Mouse (Mus musculus) liver, embryonic 13.5 days (tissue): ENCODE results near the gene Ptk6. TPM values are rescaled to one million over a fixed set of nuclear protein-coding genes. Genes with fewer than 3 reads are reported as not detected.
"Not testable (repeated sequence)": the region's sequence is repeated elsewhere in the genome, so short reads cannot be mapped to it uniquely, and the experiment has no call there.

Experiments
- ATAC-seq: fragments of 200-750 bp; cut with Nextera tagmentation; 2 replicates; pipeline ENCODE4 v1.8.0; 2017; ENCODE audit warnings: low read depth, mild to moderate bottlenecking, moderate number of reproducible peaks, moderate library complexity
- DNase-seq: peaks from one replicate; pipeline ENCODE4 v3.0.0; 2022
- H3K27ac ChIP-seq: fragments of 300-500 bp; sonication (generic); 2 replicates; pipeline ENCODE4 v1.5.1; 2015; ENCODE audit warnings: moderate library complexity, mild to moderate bottlenecking, inconsistent platforms
- H3K27me3 ChIP-seq: fragments of 300-500 bp; sonication (generic); 2 replicates; pipeline ENCODE4 v1.6.1; 2015; ENCODE audit warnings: mild to moderate bottlenecking, inconsistent platforms
- H3K36me3 ChIP-seq: fragments of 300-500 bp; sonication (generic); 2 replicates; pipeline ENCODE4 v1.6.1; 2015; ENCODE audit warnings: mild to moderate bottlenecking, inconsistent platforms
- H3K4me1 ChIP-seq: fragments of 300-500 bp; sonication (generic); replicated peaks from 2 replicates; pipeline ENCODE4 v1.6.1; 2015; ENCODE audit warnings: inconsistent platforms
- H3K4me2 ChIP-seq: fragments of 300-500 bp; sonication (generic); 2 replicates; pipeline ENCODE4 v1.6.1; 2015; ENCODE audit warnings: inconsistent platforms, mild to moderate bottlenecking, moderate library complexity
- H3K4me3 ChIP-seq: fragments of 300-500 bp; sonication (generic); replicated peaks from 2 replicates; pipeline ENCODE4 v1.5.1; 2015; ENCODE audit warnings: mild to moderate bottlenecking, inconsistent platforms
- H3K9ac ChIP-seq: fragments of 300-500 bp; sonication (generic); 2 replicates; pipeline ENCODE4 v1.6.1; 2015; ENCODE audit warnings: mild to moderate bottlenecking, inconsistent platforms
- H3K9me3 ChIP-seq: fragments of 300-500 bp; sonication (generic); replicated peaks from 2 replicates; pipeline ENCODE4 v1.6.1; 2016; ENCODE audit warnings: inconsistent platforms
- WGBS: fragments of 180-500 bp; shearing (Covaris S2); methylation state at CpG from one replicate; pipeline ENCODE4 v1.1.7; 2015; ENCODE audit not compliant: insufficient replicate concordance; 5-methylcytosine and 5-hydroxymethylcytosine counted together
- polyA plus RNA-seq: library from polyadenylated mRNA; unstranded; fragments of >200 nt; fragmentation: Nextera tagmentation; extraction: Ambion mirVana; gene quantifications from 2 replicates; pipeline ENCODE4 v1.2.1, GENCODE M21; 2015

Ptk6 gene
- polyA plus RNA-seq, 1 experiment from 2014 or later, result 0.02 TPM

GRCm38 (mm10) chr2:181216037-181216436, 13.4 kb upstream of the Ptk6 start:
- peaks cover 50% of the 10 kb centered on the region for H3K4me1 ChIP-seq
- no peak overlapping the region for H3K4me2 ChIP-seq
- no peaks in the 10 kb centered on the region for H3K36me3 ChIP-seq
- no peaks in the 10 kb centered on the region for H3K9me3 ChIP-seq
- 57% methylated on average over 6 of the region's 6 CpGs for WGBS
- no peak overlapping the region for H3K27ac ChIP-seq
- H3K4me3 ChIP-seq, result no peak overlapping the region
- H3K9ac ChIP-seq, result peak overlapping the region; percentile 13; the same call in 1 of the 2 replicates
- peaks cover 67% of the 10 kb centered on the region for H3K27me3 ChIP-seq
- DNase-seq, result no peak
- peak; percentile 29; the same call in 1 of the 2 replicates for ATAC-seq

- H3K4me1 ChIP-seq, result peaks cover 32% of the 10 kb centered on the region
- 3% methylated on average over 17 of the region's 17 CpGs for WGBS
- no peaks in the 10 kb centered on the region for H3K36me3 ChIP-seq
- H3K27ac ChIP-seq, result no peak within 1 kb of the TSS
- H3K4me3 ChIP-seq, result peak within 1 kb of the TSS; percentile 42
- DNase-seq, result peak; percentile 22
- H3K4me2 ChIP-seq, result peak within 1 kb of the TSS; percentile 66
- H3K27me3 ChIP-seq, result peaks cover 65% of the 10 kb centered on the region
- no peaks in the 10 kb centered on the region for H3K9me3 ChIP-seq
- peak; percentile 71 for ATAC-seq
- peak within 1 kb of the TSS; percentile 42 for H3K9ac ChIP-seq
Observed at GRCm38 (mm10) chr2:181213021-181213445, 10.4 kb upstream of the Ptk6 start, which contains the start of gene Srms. Gene Srms, minus strand, starts transcription at chr2:181213185.

- Histone ChIP-seq H3K4me3 (peak overlapping the region; percentile 42), H3K4me1 (peaks cover 38% of the 10 kb centered on the region), H3K9ac (peak overlapping the region; percentile 42), H3K4me2 (peak overlapping the region; percentile 66), H3K36me3 (no peaks in the 10 kb centered on the region), H3K9me3 (no peaks in the 10 kb centered on the region), H3K27ac (no peak overlapping the region), H3K27me3 (peaks cover 71% of the 10 kb centered on the region)
- ATAC-seq (0 out of 2 replicates have a peak, but pooled peaks have one; percentile 5), DNase-seq (no peak)
- WGBS, result 4% methylated on average over 34 of the region's 34 CpGs
Observed at GRCm38 (mm10) chr2:181212389-181213020, 9.9 kb upstream of the Ptk6 start.

GRCm38 (mm10) chr2:181206118-181206517, 3.5 kb upstream of the Ptk6 start:
- peak overlapping the region; percentile 35 for H3K4me3 ChIP-seq
- H3K27ac ChIP-seq, result peak overlapping the region; percentile 87
- peak; percentile 76 for DNase-seq
- no peaks in the 10 kb centered on the region for H3K36me3 ChIP-seq
- no peaks in the 10 kb centered on the region for H3K9me3 ChIP-seq
- WGBS, result 25% methylated on average over 9 of the region's 9 CpGs
- peak overlapping the region; percentile 64 for H3K9ac ChIP-seq
- H3K27me3 ChIP-seq, result peaks cover 53% of the 10 kb centered on the region
- peak; percentile 99 for ATAC-seq
- peak overlapping the region; percentile 69 for H3K4me2 ChIP-seq
- H3K4me1 ChIP-seq, result peaks cover 51% of the 10 kb centered on the region

GRCm38 (mm10) chr2:181205678-181206077, 3.1 kb upstream of the Ptk6 start:
- H3K27ac ChIP-seq, result peak overlapping the region; percentile 87
- peak overlapping the region; percentile 35 for H3K4me3 ChIP-seq
- H3K36me3 ChIP-seq, result no peaks in the 10 kb centered on the region
- H3K9ac ChIP-seq, result peak overlapping the region; percentile 64
- peak; percentile 81 for ATAC-seq
- H3K9me3 ChIP-seq, result no peaks in the 10 kb centered on the region
- 55% methylated on average over 5 of the region's 5 CpGs for WGBS
- peaks cover 51% of the 10 kb centered on the region for H3K4me1 ChIP-seq
- H3K27me3 ChIP-seq, result peaks cover 53% of the 10 kb centered on the region
- peak; percentile 8 for DNase-seq
- H3K4me2 ChIP-seq, result peak overlapping the region; percentile 69

GRCm38 (mm10) chr2:181202886-181203285, 297 bp upstream of the Ptk6 start:
- H3K27ac ChIP-seq, result no peak overlapping the region
- H3K9ac ChIP-seq, result no peak overlapping the region
- H3K9me3 ChIP-seq, result no peaks in the 10 kb centered on the region
- 64% methylated on average over 6 of the region's 6 CpGs for WGBS
- H3K4me1 ChIP-seq, result peaks cover 50% of the 10 kb centered on the region
- peaks cover 58% of the 10 kb centered on the region for H3K27me3 ChIP-seq
- no peaks in the 10 kb centered on the region for H3K36me3 ChIP-seq
- H3K4me2 ChIP-seq, result no peak overlapping the region
- H3K4me3 ChIP-seq, result no peak overlapping the region
- DNase-seq (no peak), ATAC-seq (no peak)

- Histone ChIP-seq H3K9me3 (no peaks in the 10 kb centered on the region), H3K4me2 (no peak overlapping the region), H3K27me3 (peaks cover 50% of the 10 kb centered on the region), H3K4me3 (no peak overlapping the region), H3K36me3 (no peaks in the 10 kb centered on the region), H3K27ac (no peak overlapping the region), H3K4me1 (peaks cover 46% of the 10 kb centered on the region), H3K9ac (no peak overlapping the region; the same call in 1 of the 2 replicates)
- DNase-seq (no peak), ATAC-seq (no peak)
- WGBS, result 46% methylated on average over 3 of the region's 3 CpGs
Observed at GRCm38 (mm10) chr2:181201606-181202005, 983 bp downstream of the Ptk6 start.

- H3K4me2 ChIP-seq, result 0 out of 2 replicates have a peak overlapping the region, but pooled peaks have one; percentile 8
- H3K4me1 ChIP-seq, result peaks cover 20% of the 10 kb centered on the region
- H3K27me3 ChIP-seq, result peaks cover 51% of the 10 kb centered on the region
- DNase-seq (no peak), ATAC-seq (peak; percentile 74)
- H3K9ac ChIP-seq, result no peak overlapping the region
- H3K4me3 ChIP-seq, result no peak overlapping the region
- H3K9me3 ChIP-seq, result no peaks in the 10 kb centered on the region
- H3K27ac ChIP-seq, result no peak overlapping the region
- WGBS, result 64% methylated on average over 4 of the region's 4 CpGs
- no peaks in the 10 kb centered on the region for H3K36me3 ChIP-seq
Observed at GRCm38 (mm10) chr2:181196628-181197300, 5.8 kb downstream of the Ptk6 start.

- no peak overlapping the region for H3K4me2 ChIP-seq
- H3K9me3 ChIP-seq, result no peaks in the 10 kb centered on the region
- 50% methylated on average over 3 of the region's 3 CpGs for WGBS
- H3K4me3 ChIP-seq, result no peak overlapping the region
- no peak overlapping the region for H3K9ac ChIP-seq
- no peaks in the 10 kb centered on the region for H3K36me3 ChIP-seq
- DNase-seq (no peak), ATAC-seq (no peak)
- peaks cover 37% of the 10 kb centered on the region for H3K4me1 ChIP-seq
- H3K27ac ChIP-seq, result no peak overlapping the region
- peaks cover 22% of the 10 kb centered on the region for H3K27me3 ChIP-seq
Observed at GRCm38 (mm10) chr2:181193044-181193443, 9.5 kb downstream of the Ptk6 start.

- WGBS, result 64% methylated on average over 4 of the region's 4 CpGs
- no peak for DNase-seq
- peaks cover 21% of the 10 kb centered on the region for H3K27me3 ChIP-seq
- no peak overlapping the region for H3K4me2 ChIP-seq
- no peak overlapping the region for H3K4me3 ChIP-seq
- H3K36me3 ChIP-seq, result no peaks in the 10 kb centered on the region
- H3K4me1 ChIP-seq, result peaks cover 34% of the 10 kb centered on the region
- no peaks in the 10 kb centered on the region for H3K9me3 ChIP-seq
- ATAC-seq, result no peak
- no peak overlapping the region for H3K27ac ChIP-seq
- no peak overlapping the region for H3K9ac ChIP-seq
Observed at GRCm38 (mm10) chr2:181191936-181192335, 10.7 kb downstream of the Ptk6 start.

- not testable (repeated sequence) for H3K4me2 ChIP-seq, DNase-seq, H3K9me3 ChIP-seq, H3K36me3 ChIP-seq, ATAC-seq, H3K9ac ChIP-seq, H3K27ac ChIP-seq, H3K4me3 ChIP-seq
- WGBS, result 53% methylated on average over 4 of the region's 4 CpGs
- Histone ChIP-seq H3K4me1 (peaks cover 32% of the 10 kb centered on the region), H3K27me3 (peaks cover 21% of the 10 kb centered on the region)
Observed at GRCm38 (mm10) chr2:181191385-181191784, 11.2 kb downstream of the Ptk6 start.
